Mouse (Mus musculus) common myeloid progenitor, adult 5-6 weeks (primary cell): Measurements from ENCODE around the gene Olfr1308. TPM values are rescaled to one million over a fixed set of nuclear protein-coding genes. Genes with fewer than 3 reads are reported as not detected.

Experiments used
- ATAC-seq: replicated peaks from 2 replicates; pipeline ENCODE4 v1.8.0; 2016; ENCODE audit warnings: low read depth, mild to moderate bottlenecking, moderate TSS enrichment, inconsistent platforms; ENCODE audit not compliant: poor library complexity, severe bottlenecking
- total RNA-seq: library from RNA; stranded (forward); fragments of 200-1000, 187-1606 nt; gene quantifications from 2 replicates; pipeline ENCODE4 v1.2.3, GENCODE M21; 2017

Gene Olfr1308
- not detected in 2 replicates for total RNA-seq

DNA sequence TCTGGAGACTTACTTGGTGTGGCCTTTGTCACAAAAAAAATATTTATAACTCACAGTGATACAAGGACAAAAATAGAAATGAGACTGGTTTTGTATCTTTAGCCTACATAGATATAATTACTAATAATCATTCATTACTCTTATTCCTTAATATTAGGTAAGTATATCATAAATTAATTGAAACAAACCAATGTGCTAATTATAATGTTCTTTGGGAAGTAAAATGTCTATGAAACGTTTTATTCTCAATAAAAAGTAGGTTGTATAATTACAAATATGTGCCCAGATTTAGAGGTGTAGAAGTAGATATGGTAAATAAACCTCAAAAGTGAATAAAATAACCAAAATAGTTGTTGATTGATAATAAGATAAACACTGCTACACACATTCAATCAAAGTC lies at the start of gene Olfr1308:
Olfr1308 (minus strand) TSS at position 101 of the 400 bp plus-strand sequence.
- no peak for ATAC-seq

DNA sequence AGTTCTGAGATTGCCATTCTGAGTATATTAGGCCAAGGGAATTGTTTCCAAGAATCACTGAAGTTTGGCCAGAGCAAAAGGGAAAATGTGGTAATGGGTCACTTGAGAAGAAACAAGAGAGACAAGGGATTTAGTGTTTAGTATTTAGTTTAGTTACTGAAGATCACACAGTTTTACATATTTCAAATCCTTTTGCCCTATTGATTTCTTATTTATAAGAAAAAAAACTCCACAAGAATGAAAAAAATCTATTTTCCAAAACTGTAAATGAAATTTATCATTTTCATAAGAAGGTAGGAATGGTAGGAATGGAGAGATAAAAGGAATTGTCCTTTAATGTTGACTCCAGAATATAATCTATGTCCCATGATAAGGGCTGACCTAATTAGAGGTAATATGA lies 47.9 kb upstream of the Olfr1308 start, which contains the start of gene Olfr1310:
Olfr1310 (minus strand) TSS at position 101 of the 400 bp plus-strand sequence.
- no peak for ATAC-seq

DNA sequence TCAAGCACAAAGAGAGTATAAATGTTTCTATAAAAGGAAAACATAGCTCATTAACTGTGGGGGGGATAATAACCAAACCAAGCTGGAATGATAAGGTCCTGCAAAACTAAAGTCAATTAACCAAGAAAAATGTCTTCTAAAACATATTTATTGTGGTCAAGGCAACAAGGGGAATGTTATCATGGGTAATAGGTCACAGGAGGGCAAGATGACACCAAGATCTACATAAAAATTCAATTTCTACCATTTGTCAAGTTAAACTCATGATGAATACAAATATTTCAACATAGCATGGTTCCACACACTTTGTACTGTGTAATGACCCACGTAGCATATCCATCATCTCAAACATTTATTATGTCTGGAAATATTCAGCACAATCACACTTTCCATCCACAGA lies 25.4 kb upstream of the Olfr1308 start, which contains the start of gene Olfr1309:
Olfr1309 (minus strand) TSS at position 101 of the 400 bp plus-strand sequence.
- ATAC-seq = no peak

DNA sequence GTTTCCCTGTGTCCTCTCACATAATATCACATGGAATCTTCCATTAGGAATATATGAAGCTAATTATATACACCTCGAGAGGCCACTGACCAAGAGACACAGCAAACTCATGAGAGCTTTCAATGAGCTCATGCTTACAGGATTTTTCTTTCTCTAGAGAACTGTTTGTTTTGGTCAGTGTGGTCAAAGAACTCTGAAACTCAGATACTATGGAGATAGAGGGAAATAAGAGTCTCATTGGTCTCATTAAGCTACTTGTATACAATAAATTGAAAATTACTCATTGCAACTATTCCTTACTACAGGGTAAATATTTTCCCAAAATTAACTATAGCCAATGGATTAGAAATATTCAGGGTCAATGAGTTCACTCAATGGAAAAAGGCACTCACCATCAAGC lies 15.4 kb downstream of the Olfr1308 start, which contains the start of gene Olfr1307:
Olfr1307 (minus strand) TSS at position 101 of the 400 bp plus-strand sequence.
- ATAC-seq = no peak

DNA sequence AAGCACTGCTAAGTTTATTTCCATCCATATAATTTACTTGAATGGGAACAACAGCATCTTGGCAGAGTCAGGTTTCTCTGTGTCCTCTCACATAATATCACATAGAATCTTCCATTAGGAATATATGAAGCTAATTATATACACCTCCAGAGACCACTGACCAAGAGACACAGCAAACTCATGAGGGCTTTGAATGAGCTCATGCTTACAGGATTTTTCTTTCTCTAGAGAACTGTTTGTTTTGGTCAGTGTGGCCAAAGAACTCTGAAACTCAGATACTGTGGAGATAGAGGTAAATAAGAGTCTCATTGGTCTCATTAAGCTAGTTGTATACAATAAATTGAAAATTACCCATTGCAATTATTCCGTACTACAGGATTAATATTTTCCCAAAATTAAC lies 48.6 kb downstream of the Olfr1308 start, which contains the start of gene Olfr1306:
Olfr1306 (minus strand) TSS at position 101 of the 400 bp plus-strand sequence.
- no peak for ATAC-seq

Other genes with a start within 250 kb of the Olfr1308 start
- not detected in 2 replicates for gene Olfr1301, start 213.9 kb downstream of the Olfr1308 start, total RNA-seq
- not detected in 2 replicates for gene Olfr1302, start 187.5 kb downstream of the Olfr1308 start, total RNA-seq
- not detected in 2 replicates for gene Olfr1303, start 144.6 kb downstream of the Olfr1308 start, total RNA-seq
- not detected in 2 replicates for gene Olfr1305, start 87.8 kb downstream of the Olfr1308 start, total RNA-seq
- gene Olfr1306, start 48.7 kb downstream of the Olfr1308 start, total RNA-seq = not detected in 2 replicates
- 0.05 TPM in 1 of 2 replicates, not detected in the other for gene Olfr1307, start 15.5 kb downstream of the Olfr1308 start, total RNA-seq
- gene Olfr1309, start 25.3 kb upstream of the Olfr1308 start, total RNA-seq = not detected in 2 replicates
- not detected in 2 replicates for gene Olfr1310, start 47.8 kb upstream of the Olfr1308 start, total RNA-seq
- gene Olfr1311, start 59.5 kb upstream of the Olfr1308 start, total RNA-seq = not detected in 2 replicates
- not detected in 2 replicates for gene Olfr1312, start 85.3 kb upstream of the Olfr1308 start, total RNA-seq
- gene Olfr1313, start 112.9 kb upstream of the Olfr1308 start, total RNA-seq = not detected in 2 replicates
- gene Olfr1314, start 131.8 kb upstream of the Olfr1308 start, total RNA-seq = not detected in 2 replicates
- gene Olfr1315-ps1, start 150.5 kb upstream of the Olfr1308 start, total RNA-seq = not detected in 2 replicates
- gene Olfr1316, start 170.0 kb upstream of the Olfr1308 start, total RNA-seq = not detected in 2 replicates
- gene Olfr1317, start 175.4 kb upstream of the Olfr1308 start, total RNA-seq = not detected in 2 replicates
- not detected in 2 replicates for gene Olfr1318, start 189.3 kb upstream of the Olfr1308 start, total RNA-seq